Mouse (Mus musculus): ENCODE measurements at regions not wholly inside any gene's neighbourhood (a gene's known extent, or its start where the extent isn't known, plus 50 kb on each side); places are given as distances from the start of the nearest gene placed in this dataset.
"Not testable (repeated sequence)": the region's sequence is repeated elsewhere in the genome, so short reads cannot be mapped to it uniquely, and the experiment has no call there.

DNA sequence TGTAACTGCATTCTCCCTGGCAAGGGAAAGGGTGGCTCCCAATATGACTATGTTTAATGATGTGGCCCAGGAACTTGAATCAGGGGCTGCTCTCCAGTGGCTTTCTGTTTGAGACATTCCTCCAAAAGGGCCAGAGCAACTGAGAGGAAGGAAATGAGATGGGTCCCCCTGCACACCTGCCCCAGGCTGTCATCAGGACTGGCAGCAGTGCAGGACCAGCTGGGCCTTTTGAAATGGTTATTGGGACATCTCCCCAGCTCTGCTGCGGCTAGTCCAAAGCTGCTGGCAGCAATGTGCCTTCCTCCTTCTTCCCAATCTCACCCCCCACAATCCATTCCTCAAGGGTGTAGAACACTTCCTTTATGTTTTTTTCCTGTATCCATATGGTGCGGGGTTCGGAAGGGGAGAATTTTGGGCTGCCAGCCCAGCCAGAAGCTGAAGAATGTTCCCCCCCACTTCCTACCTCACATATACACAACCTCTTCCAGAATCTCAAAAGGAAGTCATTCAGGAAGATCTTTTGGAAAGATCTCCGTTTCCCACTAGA lies 304.6 kb upstream of the Tbl1xr1 start:
- WGBS = 89% methylated on average over 4 of the region's 4 CpGs
- no peaks in the 10 kb centered on the region for H3K9me3 ChIP-seq
- no peak for ATAC-seq
- H3K9ac ChIP-seq (replicated peaks) = no peak overlapping the region
- no peak overlapping the region for H3K27ac ChIP-seq
- no peak overlapping the region for H3K4me2 ChIP-seq (replicated peaks)
- peaks cover 3% of the 10 kb centered on the region; the same call in 1 of the 2 replicates for H3K4me1 ChIP-seq (replicated peaks)
- no peaks in the 10 kb centered on the region for H3K27me3 ChIP-seq
- H3K4me3 ChIP-seq (replicated peaks) = no peak overlapping the region
- H3K36me3 ChIP-seq = no peaks in the 10 kb centered on the region

DNA sequence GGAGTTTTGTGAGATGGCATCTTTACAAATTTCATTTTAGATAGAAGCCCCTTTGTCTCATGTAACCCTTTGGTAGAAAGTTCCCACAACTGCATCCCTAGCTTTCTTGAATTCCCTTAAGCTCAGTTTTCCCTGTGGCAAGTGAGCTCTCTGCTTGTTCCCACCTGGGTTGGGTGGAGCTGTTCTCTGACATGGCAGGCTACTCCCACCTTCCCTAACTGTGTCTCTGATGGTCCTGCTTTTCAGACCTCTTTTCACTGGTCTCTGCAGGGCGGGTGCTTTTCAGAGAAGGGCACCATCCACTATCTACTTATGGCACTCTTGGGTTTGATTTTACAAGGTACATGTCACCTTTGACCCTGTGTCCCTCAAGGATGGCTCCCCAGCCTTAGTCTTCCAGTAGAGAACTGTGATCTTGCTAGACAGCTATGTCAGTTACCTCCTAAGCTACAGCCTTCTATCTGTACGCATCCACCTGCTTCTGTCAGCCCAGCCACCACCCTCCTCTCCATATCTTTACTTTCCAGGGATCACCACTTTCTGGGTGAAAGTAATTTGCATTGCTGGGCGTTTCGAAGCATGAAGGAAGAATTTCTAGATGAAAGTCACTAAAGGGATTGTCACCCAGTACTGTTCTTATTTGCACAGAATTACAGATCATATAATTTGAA lies 302.1 kb upstream of the Tbl1xr1 start:
- Histone ChIP-seq H3K9me3 (no peaks in the 10 kb centered on the region), H3K9ac (replicated peaks) (no peak overlapping the region), H3K36me3 (no peaks in the 10 kb centered on the region), H3K4me3 (replicated peaks) (no peak overlapping the region), H3K4me1 (replicated peaks) (peaks cover 3% of the 10 kb centered on the region; the same call in 1 of the 2 replicates), H3K4me2 (replicated peaks) (no peak overlapping the region), H3K27me3 (no peaks in the 10 kb centered on the region), H3K27ac (no peak overlapping the region)
- 90% methylated on average over 4 of the region's 4 CpGs for WGBS
- ATAC-seq = no peak

DNA sequence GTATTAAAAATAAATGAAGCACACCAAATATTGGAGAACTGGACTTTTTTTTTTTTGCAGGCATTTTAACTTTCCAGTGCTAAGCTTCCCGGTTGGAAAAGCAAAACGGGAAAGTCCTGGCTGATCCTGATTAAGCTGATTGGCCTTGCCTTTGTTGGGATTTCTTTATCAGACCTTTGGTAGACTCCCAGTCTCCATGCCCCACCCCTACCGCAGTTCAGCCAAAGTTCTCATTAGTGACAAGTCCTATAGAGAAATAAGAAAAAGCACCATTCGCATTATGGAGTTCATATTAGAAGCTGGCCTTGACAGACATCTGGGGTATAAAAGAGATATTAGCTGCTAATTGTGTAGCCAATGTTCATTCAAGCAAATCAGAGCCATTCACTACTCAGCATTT lies 297.7 kb upstream of the Tbl1xr1 start:
- WGBS = 43% methylated on average over 4 of the region's 4 CpGs
- no peaks in the 10 kb centered on the region for H3K36me3 ChIP-seq
- H3K27me3 ChIP-seq = no peaks in the 10 kb centered on the region
- H3K27ac ChIP-seq = no peak overlapping the region
- no peaks in the 10 kb centered on the region for H3K4me1 ChIP-seq (replicated peaks)
- no peak overlapping the region for H3K4me2 ChIP-seq (replicated peaks)
- no peaks in the 10 kb centered on the region for H3K9me3 ChIP-seq
- no peak overlapping the region for H3K4me3 ChIP-seq (replicated peaks)
- H3K9ac ChIP-seq (replicated peaks) = no peak overlapping the region
- no peak for ATAC-seq

DNA sequence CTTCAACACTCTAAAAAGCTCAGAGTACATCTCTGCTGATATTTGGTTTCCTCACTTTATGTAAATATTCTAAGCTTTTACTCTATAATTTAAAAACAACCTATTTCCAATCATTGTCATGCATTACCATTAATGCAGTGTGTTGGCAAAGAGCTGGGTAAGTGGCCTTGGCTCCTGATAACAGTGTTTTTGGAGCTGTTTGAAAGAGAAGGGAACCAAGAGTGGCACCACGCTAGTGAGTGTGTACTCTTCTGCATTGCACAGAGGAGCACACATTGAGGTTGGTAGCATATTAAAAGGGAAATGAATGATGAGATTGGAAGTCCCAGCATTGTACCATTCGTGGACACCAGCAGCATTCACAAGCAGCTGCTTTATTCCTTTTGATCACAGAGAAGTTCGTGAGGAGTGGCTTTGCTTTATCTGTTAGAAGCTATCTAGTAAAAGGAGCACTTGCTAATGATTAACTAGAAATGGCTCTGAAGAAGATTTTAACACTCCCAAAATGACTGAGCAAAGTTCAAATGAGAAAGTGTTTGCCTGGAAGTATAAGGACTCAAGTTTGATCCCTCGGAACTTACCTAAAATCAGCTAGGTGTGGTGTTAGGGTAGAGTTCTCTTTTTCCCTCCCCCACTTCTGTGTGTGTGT lies 284.3 kb upstream of the Tbl1xr1 start:
- no peaks in the 10 kb centered on the region for H3K36me3 ChIP-seq
- no peak overlapping the region for H3K4me3 ChIP-seq (replicated peaks)
- H3K9ac ChIP-seq (replicated peaks) = no peak overlapping the region
- ATAC-seq = no peak
- H3K27me3 ChIP-seq = no peaks in the 10 kb centered on the region
- no peak overlapping the region for H3K27ac ChIP-seq
- no peaks in the 10 kb centered on the region for H3K4me1 ChIP-seq (replicated peaks)
- WGBS = 78% methylated on average over 4 of the region's 4 CpGs
- H3K9me3 ChIP-seq = no peaks in the 10 kb centered on the region
- H3K4me2 ChIP-seq (replicated peaks) = no peak overlapping the region

DNA sequence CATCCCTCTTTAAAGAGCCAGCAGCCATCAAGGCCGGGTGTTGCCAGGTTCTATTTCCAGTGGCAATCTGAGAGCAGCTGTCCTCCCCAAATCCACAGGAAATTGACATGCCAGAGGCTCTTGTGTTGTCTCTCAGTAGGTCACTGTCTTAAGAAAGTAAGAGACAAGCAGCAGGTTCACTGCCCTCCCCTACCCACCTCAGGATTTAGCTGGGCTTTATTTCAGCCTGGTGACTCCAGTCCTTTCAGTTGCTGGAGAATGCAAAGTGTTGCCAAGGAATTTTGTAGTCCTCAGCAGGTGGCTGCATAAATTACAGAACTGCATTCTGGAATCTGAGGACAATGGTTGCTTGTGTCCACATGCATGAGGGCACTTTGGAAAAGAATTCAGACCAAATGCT lies 278.3 kb upstream of the Tbl1xr1 start:
- H3K36me3 ChIP-seq = no peaks in the 10 kb centered on the region
- no peak overlapping the region for H3K27ac ChIP-seq
- 5% methylated on average over 1 of the region's 1 CpGs for WGBS

DNA sequence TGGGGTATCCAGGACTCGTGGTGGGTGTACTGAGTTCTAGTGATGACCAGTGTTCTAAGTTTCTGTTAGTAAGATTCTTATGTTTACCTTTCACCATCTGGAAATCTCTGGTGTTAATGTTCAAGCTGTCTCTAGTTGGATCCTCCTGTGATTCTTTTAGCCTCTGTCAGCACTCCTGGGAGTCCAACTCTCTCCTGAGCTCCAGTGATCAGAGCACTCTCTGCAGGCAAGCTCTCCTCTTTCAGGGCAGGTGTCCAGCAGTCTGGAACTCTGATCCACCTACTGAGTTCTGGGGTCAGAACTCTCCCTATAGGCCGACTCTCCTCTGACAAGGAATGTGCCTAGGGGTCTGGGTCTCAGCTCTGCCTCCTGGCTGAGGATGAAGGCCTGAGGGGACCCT lies 272.6 kb upstream of the Tbl1xr1 start:
- H3K4me2 ChIP-seq (replicated peaks); ATAC-seq; H3K27me3 ChIP-seq; H3K4me3 ChIP-seq (replicated peaks); H3K9ac ChIP-seq (replicated peaks); H3K9me3 ChIP-seq; H3K4me1 ChIP-seq (replicated peaks); H3K27ac ChIP-seq; H3K36me3 ChIP-seq: not testable (repeated sequence)
- WGBS = 95% methylated on average over 2 of the region's 2 CpGs

More for the DNA sequence above, 278.3 kb upstream of the Tbl1xr1 start:
- Histone ChIP-seq H3K4me2 (replicated peaks) (no peak overlapping the region), H3K4me1 (replicated peaks) (peaks cover 8% of the 10 kb centered on the region), H3K27me3 (no peaks in the 10 kb centered on the region), H3K9ac (replicated peaks) (no peak overlapping the region), H3K9me3 (no peaks in the 10 kb centered on the region), H3K4me3 (replicated peaks) (no peak overlapping the region)
- ATAC-seq = peak; percentile 82

DNA sequence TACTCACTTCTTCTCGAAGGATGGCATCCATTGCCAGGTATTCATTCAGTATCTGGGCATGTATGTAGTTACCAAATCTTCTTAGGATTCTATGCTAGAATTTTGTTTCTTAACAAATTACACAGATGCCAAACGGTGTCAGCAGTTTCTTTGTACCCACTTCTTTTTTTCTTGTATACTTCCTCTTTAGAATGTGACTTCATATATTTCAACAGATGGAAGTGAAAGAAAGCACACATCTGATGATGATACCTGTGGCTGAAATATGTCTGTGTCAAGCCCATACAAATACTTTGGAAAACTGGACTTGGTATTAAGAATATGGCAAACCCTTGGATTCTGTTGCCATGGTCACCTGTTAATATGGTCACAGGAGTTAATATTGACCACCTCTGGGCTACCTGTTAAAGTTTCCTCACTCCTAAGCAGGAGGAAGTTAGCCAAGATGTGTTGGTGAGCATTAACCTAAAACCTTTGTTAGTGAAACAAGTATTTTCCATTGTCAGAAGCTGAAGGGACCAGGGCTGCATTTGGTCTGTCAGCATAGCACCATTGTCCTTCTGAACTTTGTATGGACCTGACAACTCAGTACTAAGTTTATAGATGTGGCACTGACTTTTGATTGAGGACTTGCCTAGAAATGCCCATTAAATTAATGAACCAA lies 269.8 kb upstream of the Tbl1xr1 start:
- H3K9me3 ChIP-seq = no peaks in the 10 kb centered on the region
- H3K9ac ChIP-seq (replicated peaks) = no peak overlapping the region
- no peak overlapping the region for H3K4me2 ChIP-seq (replicated peaks)
- 86% methylated on average over 2 of the region's 2 CpGs for WGBS
- H3K4me3 ChIP-seq (replicated peaks) = no peak overlapping the region
- no peak overlapping the region for H3K27ac ChIP-seq
- ATAC-seq = no peak
- H3K4me1 ChIP-seq (replicated peaks) = peaks cover 20% of the 10 kb centered on the region
- no peaks in the 10 kb centered on the region for H3K27me3 ChIP-seq
- H3K36me3 ChIP-seq = no peaks in the 10 kb centered on the region

DNA sequence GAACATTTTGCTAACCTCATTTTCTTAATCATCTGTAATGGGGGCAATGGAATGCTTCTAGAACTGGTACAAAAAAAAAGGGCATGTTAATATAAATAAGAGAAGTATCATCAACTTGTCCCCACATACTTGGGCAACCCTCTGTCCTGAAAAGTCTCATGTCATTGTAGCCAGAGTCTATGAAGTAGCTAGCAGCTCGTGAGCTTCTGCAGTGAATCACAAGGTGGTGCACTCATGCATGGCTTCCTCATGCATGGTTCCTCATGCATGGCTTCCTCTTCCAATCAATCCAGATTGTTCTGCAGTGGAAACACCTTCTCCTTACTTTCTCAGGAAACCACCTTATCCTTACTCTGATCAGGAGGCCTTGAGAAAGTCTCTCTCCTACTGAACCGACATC lies 267.9 kb upstream of the Tbl1xr1 start:
- no peak overlapping the region for H3K4me2 ChIP-seq (replicated peaks)
- no peaks in the 10 kb centered on the region for H3K27me3 ChIP-seq
- H3K4me3 ChIP-seq (replicated peaks) = no peak overlapping the region
- no peaks in the 10 kb centered on the region for H3K9me3 ChIP-seq
- H3K27ac ChIP-seq = no peak overlapping the region
- no peak for ATAC-seq
- 48% methylated on average over 2 of the region's 2 CpGs for WGBS
- H3K4me1 ChIP-seq (replicated peaks) = peaks cover 20% of the 10 kb centered on the region
- H3K36me3 ChIP-seq = no peaks in the 10 kb centered on the region
- no peak overlapping the region for H3K9ac ChIP-seq (replicated peaks)

DNA sequence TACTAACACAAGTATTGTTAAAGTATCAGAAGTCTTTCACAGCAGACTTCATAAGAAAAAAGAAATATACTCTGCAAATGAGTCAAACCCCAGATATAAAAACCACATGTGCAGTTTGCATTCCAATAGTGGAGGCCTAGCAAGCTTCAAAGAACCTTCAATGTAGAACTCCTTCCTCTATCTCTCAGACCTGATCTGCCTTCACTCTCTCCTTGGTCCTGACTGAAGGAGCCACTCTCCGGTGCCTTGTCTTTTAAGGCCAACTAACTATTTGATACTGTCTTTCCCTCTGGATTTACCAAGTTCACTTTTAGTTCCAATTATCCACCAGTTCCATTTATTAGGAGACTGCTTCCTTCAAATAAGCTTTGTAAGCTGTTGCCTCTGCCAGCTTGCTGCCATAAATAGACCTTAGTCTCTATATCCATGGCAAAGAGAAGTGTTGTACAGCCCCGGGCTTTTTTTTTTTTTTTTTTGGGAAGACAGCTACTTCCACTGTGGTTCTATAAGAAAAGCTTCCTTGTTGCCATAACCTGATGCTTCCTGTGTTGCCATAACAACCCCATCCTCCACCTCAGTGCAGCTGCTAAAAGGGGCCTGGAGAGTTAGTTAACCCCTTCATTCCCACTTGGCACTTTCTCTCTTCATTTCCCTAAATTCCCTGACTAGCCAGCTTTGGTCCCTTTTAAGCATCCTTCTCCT lies 266.5 kb upstream of the Tbl1xr1 start:
- Histone ChIP-seq H3K36me3 (no peaks in the 10 kb centered on the region), H3K9ac (replicated peaks) (no peak overlapping the region), H3K4me2 (replicated peaks) (no peak overlapping the region), H3K4me3 (replicated peaks) (no peak overlapping the region), H3K27me3 (no peaks in the 10 kb centered on the region), H3K27ac (peak overlapping the region; percentile 49; the same call in 1 of the 2 replicates), H3K4me1 (replicated peaks) (peaks cover 20% of the 10 kb centered on the region), H3K9me3 (no peaks in the 10 kb centered on the region)
- ATAC-seq = peak; percentile 93
- 3% methylated on average over 2 of the region's 2 CpGs for WGBS

DNA sequence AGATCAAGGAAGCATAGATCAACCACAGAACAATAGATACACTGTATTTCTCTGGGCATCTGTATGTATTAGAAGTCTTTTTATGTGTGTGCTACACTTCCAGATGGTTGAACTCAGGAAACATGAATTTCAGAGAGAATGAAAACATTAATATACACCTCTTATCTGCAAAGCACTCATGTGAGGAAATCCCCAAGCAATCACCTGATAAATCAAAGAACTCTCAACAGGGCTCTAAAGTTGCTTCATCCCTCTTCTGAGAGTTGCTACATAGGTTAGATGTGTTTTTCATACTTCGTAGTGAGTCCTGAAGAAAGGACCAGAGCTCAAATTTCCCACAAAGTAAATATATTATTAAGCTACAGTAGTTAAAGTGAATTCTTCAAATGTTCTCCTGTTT lies 263.1 kb upstream of the Tbl1xr1 start:
- no peak for ATAC-seq
- no peak overlapping the region for H3K9ac ChIP-seq (replicated peaks)
- H3K4me1 ChIP-seq (replicated peaks) = peaks cover 25% of the 10 kb centered on the region
- H3K4me2 ChIP-seq (replicated peaks) = no peak overlapping the region
- no peaks in the 10 kb centered on the region for H3K9me3 ChIP-seq
- H3K27ac ChIP-seq = no peak overlapping the region
- WGBS = 83% methylated on average over 1 of the region's 1 CpGs
- no peaks in the 10 kb centered on the region for H3K36me3 ChIP-seq
- H3K4me3 ChIP-seq (replicated peaks) = no peak overlapping the region
- H3K27me3 ChIP-seq = no peaks in the 10 kb centered on the region

DNA sequence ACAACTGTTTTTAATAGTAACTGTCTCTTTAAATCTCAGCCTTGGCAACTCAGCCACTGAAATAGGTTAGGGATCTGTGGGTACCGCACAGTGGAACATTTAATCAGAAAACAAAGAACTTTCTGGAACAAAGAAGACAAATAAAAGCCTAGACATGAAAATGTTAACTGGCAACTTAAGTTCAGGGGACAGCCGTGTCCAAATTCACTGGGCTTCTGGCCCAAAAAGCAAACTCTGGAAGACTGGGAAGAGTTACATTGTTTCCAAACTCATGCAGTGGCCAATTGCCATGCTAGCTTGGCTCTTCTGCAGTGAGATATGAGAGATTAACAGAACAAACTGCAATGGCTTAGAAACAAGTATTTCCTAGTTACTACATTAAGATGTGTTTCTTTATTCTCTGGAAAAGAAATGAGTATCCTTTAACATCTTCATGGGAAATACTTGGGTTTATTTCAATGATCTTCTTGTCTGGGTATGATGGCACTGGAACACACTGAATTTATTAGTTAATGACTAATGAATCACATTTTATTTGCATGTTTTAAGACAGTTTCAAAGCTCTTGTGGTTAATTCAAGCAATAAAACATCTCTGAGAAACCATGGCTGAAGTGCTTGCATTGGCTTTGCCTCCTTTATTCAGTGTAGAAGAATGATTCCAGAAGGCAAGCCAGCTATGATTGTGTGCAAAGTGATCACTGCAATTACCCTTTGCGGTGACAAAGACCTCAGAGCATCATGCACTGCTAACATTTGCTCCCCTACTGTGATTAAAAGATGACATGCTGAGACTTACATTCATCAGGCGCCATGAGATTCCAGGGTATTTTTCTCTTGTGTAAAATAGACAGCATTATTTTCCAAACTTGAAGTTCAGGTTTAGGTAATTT lies 259.2 kb upstream of the Tbl1xr1 start:
- Histone ChIP-seq H3K9me3 (no peaks in the 10 kb centered on the region), H3K9ac (replicated peaks) (no peak overlapping the region), H3K4me1 (replicated peaks) (peaks cover 4% of the 10 kb centered on the region; the same call in 1 of the 2 replicates), H3K4me2 (replicated peaks) (no peak overlapping the region), H3K27ac (no peak overlapping the region), H3K36me3 (no peaks in the 10 kb centered on the region), H3K4me3 (replicated peaks) (no peak overlapping the region), H3K27me3 (no peaks in the 10 kb centered on the region)
- ATAC-seq = 0 out of 2 replicates have a peak, but pooled peaks have one; percentile 9
- WGBS = 32% methylated on average over 4 of the region's 4 CpGs
